Mouse (Mus musculus) limb, embryonic 13.5 days (tissue): ENCODE results near the gene Tcf12. TPM values are rescaled to one million over a fixed set of nuclear protein-coding genes. Genes with fewer than 3 reads are reported as not detected.

Experiments
- ATAC-seq: fragments of 200-750 bp; cut with Nextera tagmentation; 2 replicates; pipeline ENCODE4 v1.8.0; 2017; ENCODE audit warnings: low read depth, moderate number of reproducible peaks, moderate TSS enrichment; ENCODE audit not compliant: low FRiP score
- H3K27ac ChIP-seq: fragments of 300-500 bp; sonication (generic); 2 replicates; pipeline ENCODE4 v1.5.1; 2015; ENCODE audit warnings: inconsistent platforms, mild to moderate bottlenecking, moderate library complexity
- H3K27me3 ChIP-seq: fragments of 300-500 bp; sonication (generic); 2 replicates; pipeline ENCODE4 v1.6.1; 2015; ENCODE audit warnings: mild to moderate bottlenecking, inconsistent platforms
- H3K36me3 ChIP-seq: fragments of 300-500 bp; sonication (generic); 2 replicates; pipeline ENCODE4 v1.6.1; 2015; ENCODE audit warnings: inconsistent platforms, mild to moderate bottlenecking, moderate library complexity
- H3K4me1 ChIP-seq: fragments of 300-500 bp; sonication (generic); 2 replicates; pipeline ENCODE4 v1.6.1; 2015; ENCODE audit warnings: inconsistent platforms
- H3K4me2 ChIP-seq: fragments of 300-500 bp; sonication (generic); replicated peaks from 2 replicates; pipeline ENCODE4 v1.6.1; 2015; ENCODE audit warnings: inconsistent platforms, mild to moderate bottlenecking, moderate library complexity
- H3K4me3 ChIP-seq: fragments of 300-500 bp; sonication (generic); 2 replicates; pipeline ENCODE4 v1.5.1; 2015; ENCODE audit warnings: moderate library complexity, mild to moderate bottlenecking, inconsistent platforms
- H3K9ac ChIP-seq: fragments of 300-500 bp; sonication (generic); 2 replicates; pipeline ENCODE4 v1.6.1; 2015; ENCODE audit warnings: mild to moderate bottlenecking, inconsistent platforms
- H3K9me3 ChIP-seq: fragments of 300-500 bp; sonication (generic); 2 replicates; pipeline ENCODE4 v1.6.1; 2016; ENCODE audit warnings: inconsistent platforms
- WGBS: fragments of 180-500 bp; shearing (Covaris S2); methylation state at CpG from one replicate; pipeline ENCODE4 v1.1.7; 2015; 5-methylcytosine and 5-hydroxymethylcytosine counted together
- polyA plus RNA-seq: library from polyadenylated mRNA; unstranded; fragments of >200 nt; fragmentation: Nextera tagmentation; extraction: Ambion mirVana; gene quantifications from 2 replicates; pipeline ENCODE4 v1.2.1, GENCODE M21; 2015

The Tcf12 gene
- polyA plus RNA-seq, 1 experiment from 2014 or later, result 118 TPM

DNA sequence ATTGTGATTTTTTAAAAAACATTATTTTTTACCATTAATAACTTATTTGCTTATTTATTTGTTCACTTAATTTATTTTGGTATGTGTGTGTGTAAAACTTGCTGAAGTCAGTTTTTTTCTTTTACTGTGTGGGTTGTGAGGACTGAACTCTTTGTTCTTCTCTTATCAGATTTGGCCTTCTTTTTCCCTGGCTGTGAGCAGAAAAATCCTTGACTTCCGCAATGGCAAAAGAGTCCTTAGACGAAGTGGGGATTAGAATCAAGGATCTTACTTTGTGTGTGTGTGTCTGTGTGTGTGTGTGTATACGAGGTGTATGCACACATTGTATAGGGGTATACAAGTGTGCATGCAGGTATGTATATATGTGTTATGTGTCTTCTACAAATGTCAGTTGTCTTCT, 176.8 kb downstream of the Tcf12 start:
- no peak overlapping the region for H3K27ac ChIP-seq
- no peak overlapping the region for H3K4me3 ChIP-seq
- H3K9me3 ChIP-seq, result no peaks in the 10 kb centered on the region
- no peaks in the 10 kb centered on the region for H3K4me1 ChIP-seq
- ATAC-seq, result no peak
- H3K36me3 ChIP-seq, result no peaks in the 10 kb centered on the region
- 89% methylated on average over 3 of the region's 3 CpGs for WGBS
- H3K4me2 ChIP-seq, result no peak overlapping the region
- no peaks in the 10 kb centered on the region for H3K27me3 ChIP-seq
- no peak overlapping the region for H3K9ac ChIP-seq

DNA sequence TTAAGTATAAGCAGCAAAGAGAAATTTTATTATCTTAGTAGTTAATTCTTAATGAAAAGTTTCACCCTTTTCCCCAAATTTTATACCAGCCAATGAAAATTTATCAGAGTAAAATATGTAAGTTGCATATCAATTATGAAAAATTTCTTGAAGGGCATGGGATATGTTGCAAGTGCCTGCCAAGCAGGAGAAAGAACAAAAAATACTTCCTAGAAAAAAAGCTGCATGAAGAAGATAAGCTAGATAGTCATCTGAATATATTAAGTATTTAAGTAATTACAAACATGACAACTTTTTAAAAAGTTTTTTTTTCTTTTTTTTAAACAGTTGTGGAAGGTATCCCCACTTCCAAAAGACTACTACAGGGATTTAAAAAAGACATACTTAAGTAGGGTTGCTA, 179.7 kb downstream of the Tcf12 start:
- H3K27me3 ChIP-seq, result no peaks in the 10 kb centered on the region
- ATAC-seq, result no peak

DNA sequence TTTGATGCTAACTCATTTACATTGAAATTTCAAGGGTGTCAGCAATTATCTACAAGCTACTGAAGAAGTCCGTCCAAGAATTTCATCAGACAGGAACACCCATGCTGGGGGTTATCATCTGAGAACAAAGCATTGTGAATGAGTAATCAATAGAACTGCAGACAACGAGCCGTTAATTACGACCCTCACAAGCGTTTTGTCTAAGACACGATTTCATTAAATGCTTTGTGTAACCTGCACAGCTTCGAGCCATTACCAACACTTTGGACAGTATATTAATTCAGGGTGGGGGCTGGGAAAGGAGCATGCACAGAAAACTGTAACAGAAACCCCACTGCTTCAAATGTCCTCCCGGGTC, 180.3 kb downstream of the Tcf12 start:
- Histone ChIP-seq H3K27me3 (no peaks in the 10 kb centered on the region), H3K9ac (no peak overlapping the region), H3K4me2 (no peak overlapping the region), H3K36me3 (no peaks in the 10 kb centered on the region), H3K4me3 (no peak overlapping the region), H3K27ac (no peak overlapping the region), H3K4me1 (no peaks in the 10 kb centered on the region), H3K9me3 (no peaks in the 10 kb centered on the region)
- 67% methylated on average over 8 of the region's 8 CpGs for WGBS
- ATAC-seq, result no peak

More for the DNA sequence above, 179.7 kb downstream of the Tcf12 start:
- Histone ChIP-seq H3K27ac (no peak overlapping the region), H3K9me3 (no peaks in the 10 kb centered on the region), H3K9ac (no peak overlapping the region), H3K4me3 (no peak overlapping the region), H3K4me1 (no peaks in the 10 kb centered on the region), H3K36me3 (no peaks in the 10 kb centered on the region), H3K4me2 (no peak overlapping the region)

DNA sequence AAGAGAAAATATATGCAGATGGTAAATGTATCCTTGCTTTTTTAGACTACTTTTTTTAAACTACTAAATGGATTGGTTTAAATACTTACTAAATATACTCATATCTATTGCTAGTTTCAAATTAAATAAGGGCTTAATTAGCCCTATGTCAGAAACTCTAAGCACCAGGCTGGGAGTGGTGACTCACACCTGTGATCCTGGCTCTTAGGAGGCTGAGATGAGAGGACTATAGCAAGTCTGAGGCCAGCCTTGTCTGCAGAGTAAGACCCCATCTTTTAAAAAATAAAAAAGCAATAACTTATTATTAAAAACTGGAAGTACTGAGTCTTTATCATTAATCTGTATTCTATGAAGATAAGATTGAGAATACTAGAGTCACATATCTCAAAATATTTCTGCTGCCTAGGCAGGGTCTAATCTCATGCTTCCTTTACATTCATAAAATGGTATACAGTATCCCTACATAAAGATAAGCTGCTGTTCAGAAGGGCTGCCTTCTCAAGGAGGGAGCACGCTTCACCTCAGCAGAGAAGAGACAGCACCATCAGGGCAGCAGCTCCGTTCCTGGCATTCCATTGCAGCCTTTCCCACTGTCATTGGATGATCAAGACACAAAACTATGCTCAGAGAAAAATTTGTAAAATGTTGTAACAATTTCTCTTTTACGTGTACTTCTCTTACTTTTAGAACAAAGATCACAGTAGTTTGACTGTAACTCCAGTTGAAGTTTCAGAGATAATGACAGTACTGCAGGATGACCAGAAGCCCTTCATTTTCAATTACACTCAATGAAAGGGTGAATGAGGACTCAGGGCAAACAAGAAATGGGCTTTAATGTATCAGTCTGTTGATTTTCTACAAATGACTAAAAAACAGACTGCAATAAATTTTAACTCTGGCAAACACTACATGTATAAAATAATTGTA, 181.0 kb downstream of the Tcf12 start:
- Histone ChIP-seq H3K4me1 (no peaks in the 10 kb centered on the region), H3K9ac (no peak overlapping the region), H3K27ac (no peak overlapping the region), H3K9me3 (no peaks in the 10 kb centered on the region), H3K27me3 (no peaks in the 10 kb centered on the region), H3K4me2 (no peak overlapping the region), H3K4me3 (no peak overlapping the region), H3K36me3 (no peaks in the 10 kb centered on the region)
- ATAC-seq, result no peak
- WGBS, result 80% methylated on average over 3 of the region's 3 CpGs

DNA sequence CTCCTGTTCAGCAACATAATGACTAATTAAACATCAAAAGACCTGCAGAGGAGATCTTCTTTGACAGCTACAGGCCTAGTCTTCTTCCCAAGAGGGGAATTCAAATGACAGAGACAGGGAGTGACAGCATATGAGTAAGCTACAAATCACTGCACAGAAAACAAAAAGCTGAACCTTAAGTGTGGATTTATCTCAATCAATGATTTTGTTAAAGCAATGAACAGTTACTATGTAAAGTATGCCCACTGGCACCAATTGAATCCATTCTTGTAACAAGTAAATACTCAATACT, 195.1 kb downstream of the Tcf12 start:
- no peak overlapping the region for H3K9ac ChIP-seq
- peaks cover 17% of the 10 kb centered on the region for H3K4me1 ChIP-seq
- peaks cover 3% of the 10 kb centered on the region for H3K36me3 ChIP-seq
- H3K4me3 ChIP-seq, result no peak overlapping the region
- H3K9me3 ChIP-seq, result no peaks in the 10 kb centered on the region
- no peaks in the 10 kb centered on the region for H3K27me3 ChIP-seq
- no peak overlapping the region for H3K4me2 ChIP-seq
- no peak for ATAC-seq
- H3K27ac ChIP-seq, result no peak overlapping the region

DNA sequence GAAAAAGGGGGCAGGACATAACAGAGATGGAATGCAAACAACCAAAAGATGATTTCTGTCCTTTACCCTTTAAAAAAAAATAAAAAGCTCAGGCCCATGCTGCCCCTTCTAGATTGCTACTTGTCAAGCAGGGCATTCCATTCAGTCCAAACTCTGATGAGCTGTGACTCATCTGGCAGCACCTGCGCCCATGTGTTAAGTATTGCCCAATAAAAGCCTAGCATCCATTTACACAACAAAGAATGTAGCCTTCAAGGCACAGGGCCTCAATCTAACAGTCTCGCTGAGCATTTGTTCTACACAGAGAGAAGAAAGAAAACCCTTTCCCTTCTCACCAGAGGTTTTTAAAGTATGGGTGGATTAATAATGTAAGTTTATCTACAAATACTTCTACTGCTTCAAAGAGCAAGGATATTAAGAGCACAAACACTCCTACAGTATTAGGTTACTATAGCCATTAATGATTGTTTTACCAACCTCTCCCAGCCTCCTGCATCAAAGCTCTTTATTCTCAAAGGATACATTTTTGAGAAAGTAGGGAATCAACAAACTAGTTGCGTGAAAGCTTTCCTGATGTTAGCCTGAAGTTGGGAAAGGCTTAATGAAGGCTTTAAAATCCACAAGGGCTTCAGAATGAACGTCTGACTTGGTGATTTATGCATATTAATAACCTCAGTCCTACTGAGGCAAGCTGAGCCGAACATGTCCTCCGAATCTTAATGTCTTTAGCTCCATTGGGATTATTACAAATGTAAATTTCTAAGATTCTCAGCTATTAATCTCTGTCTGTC, 195.6 kb downstream of the Tcf12 start:
- no peak overlapping the region for H3K4me3 ChIP-seq
- H3K4me2 ChIP-seq, result no peak overlapping the region
- H3K27ac ChIP-seq, result no peak overlapping the region; the same call in 1 of the 2 replicates
- 23% methylated on average over 6 of the region's 6 CpGs for WGBS
- H3K9me3 ChIP-seq, result no peaks in the 10 kb centered on the region
- peak; percentile 51; the same call in 1 of the 2 replicates for ATAC-seq
- H3K9ac ChIP-seq, result no peak overlapping the region
- no peaks in the 10 kb centered on the region for H3K27me3 ChIP-seq
- no peaks in the 10 kb centered on the region for H3K36me3 ChIP-seq
- peaks cover 17% of the 10 kb centered on the region for H3K4me1 ChIP-seq

DNA sequence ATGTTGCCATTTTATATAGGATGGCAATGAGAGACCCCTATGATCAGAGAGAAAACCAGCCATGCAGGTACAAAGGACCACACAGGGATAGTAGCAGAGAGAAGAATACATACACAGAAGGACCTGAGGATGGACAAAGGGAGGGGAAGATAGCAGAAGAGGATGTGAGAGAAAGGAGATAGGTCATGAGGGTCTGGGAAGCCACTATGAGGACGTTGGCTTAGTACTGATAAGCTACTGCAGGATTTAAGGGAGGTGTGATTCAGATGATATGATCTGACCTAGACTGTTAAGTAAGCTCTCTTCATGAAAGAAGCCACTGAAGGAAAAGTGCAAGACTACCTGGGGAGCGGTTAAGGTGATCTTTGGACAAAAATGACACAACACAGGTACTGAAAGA, 205.1 kb downstream of the Tcf12 start:
- Histone ChIP-seq H3K9me3 (peaks cover 5% of the 10 kb centered on the region; the same call in 1 of the 2 replicates), H3K27ac (no peak overlapping the region), H3K4me1 (0 out of 2 replicates have a peak, but pooled peaks cover 2% of the 10 kb centered on the region), H3K27me3 (no peaks in the 10 kb centered on the region), H3K36me3 (peaks cover 21% of the 10 kb centered on the region), H3K4me2 (no peak overlapping the region), H3K4me3 (no peak overlapping the region), H3K9ac (no peak overlapping the region)
- 79% methylated on average over 2 of the region's 2 CpGs for WGBS
- ATAC-seq, result no peak

DNA sequence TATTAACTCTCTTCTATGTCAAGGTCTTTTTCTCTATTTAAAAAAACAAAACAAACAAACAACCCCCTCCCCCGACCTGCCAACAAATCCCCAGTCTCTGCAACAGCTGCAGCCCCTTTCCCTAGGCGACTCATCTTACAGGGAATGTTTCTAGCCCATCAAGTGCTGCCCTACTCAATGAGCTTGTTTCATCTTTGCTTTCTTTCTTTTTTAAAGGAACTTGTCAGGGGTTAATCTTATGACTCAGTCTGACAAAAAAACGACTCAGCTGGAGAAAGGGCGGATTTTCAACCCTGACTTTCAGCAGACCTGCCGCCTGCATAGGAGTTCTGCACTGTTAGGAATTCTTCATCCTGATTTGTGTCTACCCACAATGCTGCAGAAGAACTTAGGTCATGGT, 212.8 kb downstream of the Tcf12 start:
- no peaks in the 10 kb centered on the region for H3K27me3 ChIP-seq
- no peak overlapping the region for H3K4me3 ChIP-seq
- no peak overlapping the region for H3K4me2 ChIP-seq
- no peaks in the 10 kb centered on the region for H3K36me3 ChIP-seq
- peaks cover 30% of the 10 kb centered on the region for H3K4me1 ChIP-seq
- no peaks in the 10 kb centered on the region for H3K9me3 ChIP-seq
- ATAC-seq, result no peak
- WGBS, result 26% methylated on average over 5 of the region's 5 CpGs
- H3K9ac ChIP-seq, result no peak overlapping the region
- H3K27ac ChIP-seq, result no peak overlapping the region

DNA sequence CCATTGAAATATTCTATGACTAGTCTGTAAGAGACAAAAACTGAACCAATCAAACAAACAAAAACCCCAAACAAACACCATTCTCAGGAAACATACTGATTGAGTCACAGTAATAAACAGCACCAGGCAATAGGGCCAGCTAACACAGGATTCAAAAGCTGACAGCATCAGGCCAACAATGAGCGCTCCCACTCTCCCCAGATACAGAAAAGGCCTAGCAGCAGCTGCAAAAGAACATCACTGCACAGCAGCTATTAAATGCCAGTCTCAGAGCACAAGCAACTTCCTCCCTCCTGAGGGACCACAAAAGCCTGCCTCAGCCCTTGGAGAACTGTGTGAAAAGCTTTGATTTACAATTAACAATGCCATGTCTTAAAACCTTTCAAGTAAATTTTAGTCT, 214.3 kb downstream of the Tcf12 start:
- Histone ChIP-seq H3K27ac (peak overlapping the region; percentile 70; the same call in 1 of the 2 replicates), H3K9ac (no peak overlapping the region), H3K4me1 (peaks cover 42% of the 10 kb centered on the region), H3K4me2 (no peak overlapping the region), H3K27me3 (no peaks in the 10 kb centered on the region), H3K4me3 (no peak overlapping the region), H3K9me3 (no peaks in the 10 kb centered on the region), H3K36me3 (no peaks in the 10 kb centered on the region)
- no peak for ATAC-seq
- WGBS, result 11% methylated on average over 1 of the region's 1 CpGs

DNA sequence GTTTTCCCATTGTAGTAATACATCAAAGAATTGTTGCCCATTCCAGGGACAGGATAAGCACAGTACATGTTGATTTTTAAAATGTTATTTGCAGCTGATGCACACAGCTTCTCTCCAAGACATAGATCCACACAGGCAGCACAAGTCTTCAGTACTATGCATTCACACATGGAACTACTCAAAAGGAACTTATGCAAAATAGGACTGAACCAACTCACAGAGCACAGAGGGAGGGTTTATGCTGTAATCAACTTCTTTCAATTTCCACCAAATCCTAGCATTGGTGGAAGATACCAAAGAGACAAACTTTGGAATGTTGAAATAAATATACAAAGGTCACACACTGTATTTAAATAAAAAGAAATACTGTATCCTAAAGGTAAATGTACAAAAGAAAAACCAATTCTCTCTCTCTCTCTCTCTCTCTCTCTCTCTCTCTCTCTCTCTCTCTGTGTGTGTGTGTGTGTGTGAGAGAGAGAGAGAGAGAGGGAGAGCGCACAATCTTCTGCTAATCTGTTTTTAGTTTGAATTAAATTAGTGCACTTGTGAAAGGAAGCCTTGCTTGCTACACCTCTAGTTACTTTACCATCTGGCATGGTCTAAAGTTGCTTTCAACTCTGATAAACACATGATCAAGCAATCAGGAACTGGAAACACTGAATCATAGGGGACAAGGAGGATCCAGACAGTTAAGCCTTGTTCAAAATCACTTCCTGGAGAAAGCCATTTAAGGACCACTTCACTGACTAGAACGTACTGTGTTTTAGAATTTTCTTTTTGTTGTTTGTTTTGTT, 215.5 kb downstream of the Tcf12 start:
- Histone ChIP-seq H3K9ac (peak overlapping the region; percentile 32; the same call in 1 of the 2 replicates), H3K4me2 (peak overlapping the region; percentile 45), H3K27ac (peak overlapping the region; percentile 73; the same call in 1 of the 2 replicates), H3K4me3 (peak overlapping the region; percentile 37), H3K27me3 (no peaks in the 10 kb centered on the region), H3K36me3 (no peaks in the 10 kb centered on the region), H3K9me3 (no peaks in the 10 kb centered on the region), H3K4me1 (peaks cover 47% of the 10 kb centered on the region)
- WGBS, result 16% methylated on average over 2 of the region's 2 CpGs
- ATAC-seq, result peak; percentile 84

DNA sequence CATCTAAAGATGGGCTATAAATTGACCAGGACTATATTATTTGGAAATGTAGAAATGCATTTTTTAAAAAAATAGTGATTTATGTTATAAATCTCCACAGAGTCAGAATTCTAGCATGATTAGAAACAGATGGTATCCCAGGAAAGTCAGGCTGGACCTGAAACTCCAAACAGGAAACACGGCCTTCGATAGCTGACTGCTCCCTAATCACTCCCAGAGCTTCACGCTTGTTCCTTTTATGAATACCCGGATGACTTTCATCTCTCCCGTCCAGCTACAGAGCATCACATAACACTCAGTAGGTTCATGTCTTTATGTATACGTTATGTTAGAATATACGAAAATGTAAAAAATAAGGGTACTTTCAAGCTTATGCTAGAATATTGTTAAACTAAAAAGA, 216.4 kb downstream of the Tcf12 start:
- peak overlapping the region; percentile 37 for H3K4me3 ChIP-seq
- ATAC-seq, result peak; percentile 59; the same call in 1 of the 2 replicates
- WGBS, result 10% methylated on average over 7 of the region's 7 CpGs
- H3K9ac ChIP-seq, result no peak overlapping the region
- no peaks in the 10 kb centered on the region for H3K27me3 ChIP-seq
- H3K4me2 ChIP-seq, result peak overlapping the region; percentile 58
- no peaks in the 10 kb centered on the region for H3K36me3 ChIP-seq
- H3K4me1 ChIP-seq, result peaks cover 47% of the 10 kb centered on the region
- H3K27ac ChIP-seq, result peak overlapping the region; percentile 52; the same call in 1 of the 2 replicates
- no peaks in the 10 kb centered on the region for H3K9me3 ChIP-seq

DNA sequence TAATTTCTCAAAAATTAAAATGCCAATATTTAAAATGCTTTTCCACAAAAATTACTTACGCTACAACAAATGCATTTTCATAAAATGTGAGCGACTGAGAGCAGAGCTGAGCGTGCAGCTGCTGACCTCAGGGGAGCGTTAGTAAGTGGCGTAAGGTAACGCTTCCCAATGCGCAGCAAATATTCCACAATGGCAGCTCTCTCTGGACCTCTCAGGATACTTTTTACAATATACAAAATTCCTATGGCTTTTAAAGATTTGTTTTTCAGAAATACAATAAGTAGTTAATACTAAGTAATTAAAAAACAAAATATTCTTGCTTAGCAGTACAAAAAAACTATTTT, 216.8 kb downstream of the Tcf12 start:
- ATAC-seq, result no peak
- H3K4me1 ChIP-seq, result peaks cover 47% of the 10 kb centered on the region
- peak overlapping the region; percentile 50 for H3K9ac ChIP-seq
- H3K27me3 ChIP-seq, result no peaks in the 10 kb centered on the region
- no peaks in the 10 kb centered on the region for H3K36me3 ChIP-seq
- peak overlapping the region; percentile 77 for H3K27ac ChIP-seq
- no peaks in the 10 kb centered on the region for H3K9me3 ChIP-seq
- peak overlapping the region; percentile 58 for H3K4me2 ChIP-seq
- WGBS, result 11% methylated on average over 7 of the region's 7 CpGs
- peak overlapping the region; percentile 37 for H3K4me3 ChIP-seq
